Mouse (Mus musculus) cerebellum, adult 2 months (tissue): ENCODE results near the gene Slc47a2.

Experiments
- CTCF ChIP-seq: fragments of 200-500 bp; IDR thresholded peaks from 2 replicates; pipeline ENCODE4 v1.5.1; 2011; ENCODE audit warnings: low read depth, mild to moderate bottlenecking, control low read depth, low read length, moderate library complexity, borderline replicate concordance; ENCODE audit not compliant: insufficient read depth
- POLR2A ChIP-seq: fragments of 200-500 bp; IDR thresholded peaks from 2 replicates; pipeline ENCODE4 v1.6.1; 2011; ENCODE audit warnings: low read length, control low read depth, borderline replicate concordance; ENCODE audit not compliant: insufficient read depth

DNA sequence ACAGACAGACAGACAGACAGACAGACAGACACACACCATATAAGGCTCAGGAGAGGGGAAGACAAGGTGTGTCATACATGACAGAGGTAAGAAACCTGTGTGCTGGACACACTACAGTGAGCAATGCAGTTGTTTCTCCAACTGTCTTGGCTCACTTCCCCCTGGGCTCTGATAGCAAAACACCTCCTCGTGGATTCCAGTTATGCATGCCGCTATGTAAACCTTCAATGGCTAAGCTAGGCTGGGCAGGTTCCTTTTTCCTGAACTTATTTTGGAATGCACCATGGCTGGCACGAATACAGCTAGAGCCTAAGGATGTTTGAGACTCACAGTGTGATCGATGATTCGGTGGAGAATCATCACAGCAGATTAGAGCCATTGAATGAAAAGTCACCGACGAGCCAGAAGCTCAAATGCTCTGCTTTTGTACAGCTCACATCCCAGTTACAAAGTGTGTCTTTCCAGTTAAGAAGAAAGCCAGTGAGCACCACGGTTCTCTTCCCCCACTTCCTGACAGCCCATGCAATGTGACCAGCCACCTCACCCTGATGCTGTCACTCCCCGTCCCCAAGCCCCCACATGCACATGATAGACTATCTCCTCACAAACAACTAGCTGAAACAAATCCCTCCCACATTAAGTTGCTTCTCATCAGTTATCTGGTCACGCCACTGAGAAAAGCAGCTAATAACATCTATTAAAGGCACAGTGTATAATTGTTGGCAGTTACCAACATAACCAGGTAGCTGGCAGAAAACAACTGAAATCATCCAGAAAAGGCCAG, 21.6 kb downstream of the Slc47a2 start:
- no peak for TF ChIP-seq POLR2A
- no peak for TF ChIP-seq CTCF
